Mouse (Mus musculus) embryonic fibroblast, embryonic 13.5 days (primary cell): ENCODE measurements at regions not wholly inside any gene's neighbourhood (a gene's known extent, or its start where the extent isn't known, plus 50 kb on each side); places are given as distances from the start of the nearest gene placed in this dataset.

Source experiments
- CTCF ChIP-seq: IDR thresholded peaks from 2 replicates; pipeline ENCODE4 v1.5.1; 2011; ENCODE audit warnings: mild to moderate bottlenecking, control low read depth, low read length, moderate library complexity, borderline replicate concordance; ENCODE audit not compliant: insufficient read depth
- POLR2A ChIP-seq: IDR thresholded peaks from 2 replicates; pipeline ENCODE4 v1.6.1; 2011; ENCODE audit warnings: low read depth, mild to moderate bottlenecking, control low read depth, low read length, moderate library complexity

GRCm38 (mm10) chr4:10114831-10115230 lies 759.5 kb upstream of the 2610301B20Rik start:
- TF ChIP-seq CTCF: no peak
- TF ChIP-seq POLR2A: no peak
